Mouse (Mus musculus) erythroblast, embryonic 14.5 days (primary cell): Measurements from ENCODE around the gene Ap5z1.

Source experiments
- GATA1 ChIP-seq: IDR thresholded peaks from 2 replicates; pipeline ENCODE4 v1.6.1; 2012; ENCODE audit warnings: low read length, inconsistent platforms, mixed read lengths
- TAL1 ChIP-seq: IDR thresholded peaks from 3 replicates; pipeline ENCODE4 v1.6.1; 2012; ENCODE audit warnings: low read length, inconsistent platforms, mixed read lengths

DNA sequence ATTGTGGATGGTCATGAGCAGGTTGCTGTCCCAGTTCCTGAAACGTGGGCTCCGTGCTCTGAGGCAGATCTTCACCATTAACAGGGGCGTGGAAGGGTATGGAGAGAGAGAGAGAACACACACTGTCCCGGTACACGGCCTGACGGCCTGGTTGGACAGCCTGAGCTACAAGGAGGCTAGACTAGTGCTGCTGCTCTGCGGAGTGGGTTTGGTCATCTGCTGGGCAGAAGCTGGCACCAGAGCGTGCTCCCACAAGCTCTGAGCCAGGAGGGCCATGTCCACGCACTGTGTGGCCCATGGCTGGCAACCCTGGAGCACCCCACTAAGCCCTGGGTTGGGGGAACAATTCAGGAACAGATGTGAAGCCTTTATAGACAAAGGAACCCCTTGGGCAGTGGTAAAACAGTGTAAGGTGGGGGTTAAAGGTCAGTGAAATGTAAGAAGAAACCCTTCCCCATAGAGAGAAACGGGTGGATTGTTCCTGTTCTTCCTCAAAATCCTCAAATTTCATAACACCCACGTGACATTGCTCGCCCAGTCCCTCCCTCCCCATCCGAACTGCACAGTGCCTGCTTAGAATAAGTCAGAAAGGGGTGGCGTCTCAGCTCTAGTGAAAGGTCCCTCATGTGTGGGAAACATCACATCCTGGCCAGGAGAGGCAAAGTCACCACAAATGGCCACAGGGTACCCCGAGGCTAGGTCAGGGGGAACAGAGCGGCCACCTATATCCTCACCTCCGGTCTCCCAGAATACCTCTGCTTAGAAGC lies 4.8 kb upstream of the Ap5z1 start:
- TF ChIP-seq GATA1 = no peak
- TF ChIP-seq TAL1 = no peak
